Mouse (Mus musculus): ENCODE results near the gene H2-M5.

The H2-M5 gene

DNA sequence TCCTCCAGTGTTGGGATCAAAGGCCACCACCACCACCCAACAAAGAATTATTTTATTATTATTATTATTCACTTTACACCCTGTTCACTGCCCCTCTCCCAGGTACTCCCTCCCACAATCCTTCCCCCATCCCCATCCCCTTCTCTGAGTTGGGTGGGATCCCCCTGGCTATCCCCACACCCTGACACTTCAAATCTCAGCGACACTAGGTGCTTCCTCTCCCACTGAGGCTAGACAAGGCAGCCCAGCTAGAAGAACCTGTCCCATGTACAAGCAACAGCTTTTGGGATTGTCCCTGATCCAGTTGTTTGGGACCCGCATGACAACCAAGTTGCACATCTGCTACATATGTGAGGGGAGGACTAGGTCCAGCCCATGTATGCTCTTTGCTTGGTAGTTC, 36.7 kb downstream of the H2-M5 start:
- in situ Hi-C loops (cut with MboI; ENCODE audit: unreplicated experiment in 2 of 2), result loop anchor here in 1 of 2 experiments (25.0 kb wide), 1 partner anchor 990 kb away; the partner anchor contains the start of gene Abcf1

DNA sequence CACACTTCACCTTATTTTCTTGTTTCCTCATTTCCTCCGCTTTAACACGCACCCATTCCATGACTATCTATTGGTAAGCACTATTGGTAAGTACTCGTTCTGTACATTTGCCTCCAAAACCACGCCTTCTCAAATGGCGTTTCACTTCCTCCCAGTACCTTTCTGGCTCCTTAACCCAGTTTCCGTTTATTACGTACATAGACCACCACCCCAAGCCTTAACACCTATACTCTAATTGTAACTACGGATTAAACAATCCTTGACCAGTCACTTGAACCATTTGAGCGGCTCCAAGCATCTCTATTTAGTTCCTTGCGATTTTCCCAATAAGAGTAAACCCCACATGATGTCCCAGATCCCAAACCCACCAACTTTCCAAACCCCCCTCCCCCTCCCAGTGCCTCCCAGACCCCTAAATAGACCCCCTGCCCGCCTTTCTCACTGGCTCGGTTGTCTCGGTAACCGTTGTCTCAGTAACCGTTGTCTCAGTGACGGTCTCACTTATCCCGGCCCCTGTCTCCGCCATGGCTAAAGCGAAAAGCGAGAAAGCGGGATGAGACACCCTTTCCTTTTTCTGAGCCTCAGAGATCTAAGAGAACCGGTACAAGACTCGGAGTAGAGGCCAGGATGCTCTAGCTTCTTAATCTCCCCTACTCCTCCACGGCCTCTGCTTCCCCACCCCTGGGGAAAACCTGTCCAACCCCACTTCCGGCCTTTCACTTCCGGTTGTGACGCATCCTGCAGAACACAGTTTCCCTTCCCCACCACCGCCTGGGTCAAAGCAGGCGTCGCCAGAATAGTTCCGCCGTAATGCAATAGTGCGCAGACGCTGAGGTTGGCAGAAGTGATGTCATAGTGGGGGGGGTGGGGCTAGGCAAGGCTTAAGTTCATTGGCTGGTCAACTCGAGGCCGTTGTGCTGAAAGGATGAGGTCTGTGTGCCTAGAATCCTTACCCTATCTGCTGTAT, 38.1 kb downstream of the H2-M5 start, which contains the start of gene Ppp1r11:
TSS of gene Ppp1r11 (minus strand) at position 761 of the 967 bp plus-strand sequence.
- in situ Hi-C loops (cut with MboI; ENCODE audit: unreplicated experiment in 2 of 2), result loop anchor here in 1 of 2 experiments (25.0 kb wide), 1 partner anchor 989 kb away; the partner anchor contains the start of gene Abcf1

DNA sequence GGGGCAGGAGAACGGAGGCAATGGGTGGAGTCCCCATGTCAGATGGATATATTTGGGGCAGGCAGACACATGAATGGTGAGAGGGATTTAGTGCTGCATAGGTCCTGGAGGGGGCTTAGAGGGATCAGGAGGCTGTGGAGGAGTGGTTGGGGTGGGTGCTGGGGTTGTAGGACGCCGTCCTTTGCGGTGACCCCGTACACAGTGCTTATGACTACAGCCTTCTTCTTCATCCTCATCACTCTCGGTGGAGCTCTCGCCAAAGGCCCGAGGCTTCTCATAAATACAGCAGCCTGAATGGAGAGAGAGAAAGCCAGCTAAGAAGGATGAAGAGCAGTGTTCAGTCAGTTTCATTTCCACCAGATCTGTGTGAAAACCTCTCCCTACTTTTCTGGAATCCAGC, 40.1 kb downstream of the H2-M5 start:
- in situ Hi-C loops (cut with MboI; ENCODE audit: unreplicated experiment in 2 of 2), result no loop called here

DNA sequence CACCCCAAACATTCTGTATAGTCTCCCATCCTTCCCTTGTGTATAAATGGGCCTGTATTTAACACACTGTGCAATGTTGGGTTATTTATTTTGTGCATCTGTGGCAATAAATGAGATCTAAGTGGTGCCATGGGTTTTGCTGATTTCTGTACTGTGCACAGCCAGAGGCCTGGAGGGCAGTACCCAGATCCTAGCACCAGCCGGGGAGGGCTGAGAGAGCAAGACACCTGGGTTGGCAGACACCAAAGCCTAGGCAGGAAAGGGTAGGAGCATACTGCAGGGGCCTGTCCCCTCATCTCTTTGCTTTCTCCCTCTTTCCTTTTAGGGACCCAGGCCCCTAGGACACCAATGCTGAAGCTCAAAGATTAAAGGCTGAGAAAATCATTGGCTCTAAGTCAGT, 41.1 kb downstream of the H2-M5 start:
- in situ Hi-C loops (cut with MboI; ENCODE audit: unreplicated experiment in 2 of 2), result no loop called here

DNA sequence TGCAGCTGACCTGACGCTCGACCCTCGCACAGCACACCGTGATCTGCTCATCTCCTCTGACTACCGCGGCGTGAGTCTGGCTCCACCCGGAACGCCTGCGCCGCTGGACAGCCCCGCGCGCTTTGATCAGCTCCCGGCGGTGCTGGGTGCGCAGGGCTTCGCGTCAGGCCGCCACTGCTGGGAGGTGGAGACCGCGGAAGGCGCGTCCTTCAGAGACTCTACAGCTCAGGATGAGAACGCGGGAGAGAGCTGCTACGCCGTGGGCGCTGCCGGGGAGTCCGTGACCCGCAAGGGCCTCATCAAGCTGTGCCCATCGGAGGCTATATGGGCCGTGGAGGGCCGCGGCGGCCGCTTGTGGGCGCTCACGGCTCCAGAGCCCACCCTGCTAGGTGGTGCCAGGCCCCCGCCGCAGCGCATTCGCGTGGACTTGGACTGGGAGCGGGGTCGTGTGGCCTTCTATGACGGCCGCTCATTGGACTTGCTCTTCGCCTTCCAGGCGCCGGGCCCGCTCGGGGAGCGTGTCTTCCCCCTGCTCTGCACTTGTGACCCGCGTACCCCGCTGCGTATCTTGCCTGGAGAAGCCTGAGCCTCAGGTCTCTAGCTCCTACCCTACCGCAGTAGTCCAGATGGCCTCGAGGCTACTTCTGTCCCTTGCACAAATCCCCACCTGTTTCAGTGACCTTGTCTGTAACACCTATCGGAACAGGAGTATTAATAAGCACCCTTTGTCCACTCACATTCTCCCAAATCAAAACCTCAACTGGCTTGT, 42.1 kb downstream of the H2-M5 start:
- in situ Hi-C loops (cut with MboI; ENCODE audit: unreplicated experiment in 2 of 2), result no loop called here

DNA sequence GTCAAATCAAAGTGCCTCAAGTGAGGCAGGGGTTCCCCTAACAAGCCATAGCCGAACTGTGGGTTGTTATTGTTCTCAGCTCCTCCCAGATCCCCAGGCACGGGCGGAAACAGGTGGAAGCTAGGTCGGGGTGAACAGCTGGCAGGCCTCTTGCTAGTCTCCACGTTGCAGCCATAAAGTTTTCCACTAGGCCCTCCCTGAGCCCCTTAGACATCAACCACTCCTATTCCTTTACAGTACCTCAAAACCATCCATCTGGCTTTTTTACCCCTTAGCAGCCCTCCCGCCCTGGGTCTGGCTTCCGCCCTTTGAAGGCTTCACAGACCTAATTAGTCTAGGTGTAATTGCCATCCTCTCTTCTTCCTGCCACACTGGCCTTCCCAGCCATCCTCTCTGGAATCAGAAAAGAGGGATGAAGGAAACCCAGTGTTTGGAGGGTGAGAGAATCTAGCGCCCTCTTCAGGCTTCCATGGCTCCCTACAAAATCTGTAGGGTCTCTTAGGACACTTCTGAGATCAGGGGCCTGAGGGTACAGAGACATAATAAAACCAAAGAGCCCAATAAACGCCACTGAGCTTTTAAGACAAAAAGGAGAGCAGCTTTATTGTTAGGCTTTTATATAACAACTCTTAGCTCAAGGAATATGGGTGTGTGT, 45.1 kb downstream of the H2-M5 start:
- in situ Hi-C loops (cut with MboI; ENCODE audit: unreplicated experiment in 2 of 2), result no loop called here

DNA sequence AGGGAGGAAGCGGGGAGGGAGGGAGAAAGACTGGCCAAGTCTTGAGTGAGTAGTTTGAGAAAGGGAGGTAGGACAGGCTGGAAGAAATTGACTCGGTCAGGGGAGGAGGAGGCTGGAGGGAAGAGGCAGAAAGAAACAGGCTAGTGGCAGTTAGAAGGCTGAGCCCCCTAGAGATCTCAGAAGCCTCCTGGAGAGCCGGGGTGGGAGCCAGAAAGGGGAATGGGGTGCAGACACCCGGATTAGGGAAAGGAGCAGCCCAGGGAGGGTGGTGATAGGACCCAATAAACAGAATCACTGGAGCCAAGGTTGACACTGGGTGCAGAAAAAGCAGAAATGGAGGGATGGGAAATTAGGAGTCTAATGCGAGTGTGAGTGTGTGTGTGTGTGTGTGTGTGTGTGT, 45.6 kb downstream of the H2-M5 start:
- in situ Hi-C loops (cut with MboI; ENCODE audit: unreplicated experiment in 2 of 2), result no loop called here

DNA sequence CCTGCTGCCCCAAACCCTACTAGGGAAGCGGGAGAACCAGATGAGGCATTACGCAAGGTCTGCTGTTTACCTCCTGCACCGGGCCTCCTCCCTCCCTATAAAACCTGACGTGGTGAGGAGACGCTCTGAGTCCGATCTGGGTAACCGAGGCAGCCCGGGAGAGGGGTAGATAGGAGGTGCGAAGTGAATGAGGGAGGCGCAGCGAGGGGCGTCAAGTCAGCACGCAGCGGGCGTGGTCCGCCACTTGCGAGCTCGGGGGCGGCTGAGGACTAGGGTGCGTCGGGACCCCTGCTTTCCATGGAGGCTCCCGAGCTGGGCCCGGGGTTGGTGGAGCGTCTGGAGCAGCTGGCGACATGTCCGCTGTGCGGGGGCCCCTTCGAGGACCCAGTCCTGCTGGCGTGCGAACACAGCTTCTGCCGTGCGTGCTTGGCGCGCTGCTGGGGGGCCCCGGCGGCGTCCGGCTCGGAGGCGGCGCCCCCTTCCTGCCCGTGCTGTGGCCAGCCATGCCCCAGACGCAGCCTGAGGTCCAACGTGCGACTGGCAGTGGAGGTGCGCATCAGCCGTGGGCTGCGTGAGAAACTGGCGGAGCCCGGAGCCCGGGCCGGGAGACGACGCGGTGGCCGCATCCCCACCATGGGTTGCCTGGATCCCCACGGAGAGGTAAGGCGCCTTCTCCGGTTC, 46.4 kb downstream of the H2-M5 start, which contains the start of gene Rnf39:
TSS of gene Rnf39 (plus strand) at position 128 of the 681 bp plus-strand sequence.
- in situ Hi-C loops (cut with MboI; ENCODE audit: unreplicated experiment in 2 of 2), result no loop called here

DNA sequence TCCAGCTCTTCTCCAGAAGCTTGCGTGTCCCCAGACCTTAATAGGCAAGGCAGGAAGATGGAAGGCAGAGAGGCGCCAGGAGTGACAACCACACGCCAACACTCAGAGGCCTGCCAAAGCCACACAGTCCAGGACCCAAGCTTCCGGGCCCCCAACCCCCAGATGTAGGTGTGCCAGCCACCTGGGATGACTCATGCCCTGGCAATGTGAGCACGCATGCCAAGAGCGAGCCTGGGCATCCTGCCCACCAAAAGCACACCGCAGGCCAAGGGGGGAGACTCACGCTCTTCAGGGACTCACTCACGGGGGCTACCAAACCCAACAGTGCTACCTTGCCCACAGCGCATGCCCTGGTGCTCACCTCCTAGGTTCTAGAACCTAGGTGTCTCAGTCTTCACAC, 46.9 kb downstream of the H2-M5 start:
- in situ Hi-C loops (cut with MboI; ENCODE audit: unreplicated experiment in 2 of 2), result no loop called here

DNA sequence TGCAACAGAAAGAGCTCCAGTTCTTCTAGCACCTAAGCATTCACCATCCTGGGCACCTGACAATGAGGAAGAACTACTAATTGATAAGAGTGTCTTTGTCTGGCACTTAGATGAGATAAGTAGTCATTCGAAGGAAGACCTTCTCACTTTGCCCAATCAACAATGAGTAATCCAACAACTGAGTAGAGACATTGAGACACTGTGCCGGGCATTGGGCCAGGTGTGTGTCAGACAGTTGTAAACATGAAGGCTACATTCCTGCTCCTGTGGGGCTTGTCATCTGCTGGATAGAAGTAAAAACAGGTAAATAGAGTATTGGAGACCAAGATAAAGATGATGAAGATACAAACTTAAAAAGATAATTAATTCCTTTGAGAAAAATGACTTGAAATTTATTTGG, 51.3 kb downstream of the H2-M5 start:
- in situ Hi-C loops (cut with MboI; ENCODE audit: unreplicated experiment in 2 of 2), result no loop called here

All from v-Abl transformed pro-B cells (cell line).